Mouse (Mus musculus) myocyte (in vitro differentiated cells): ENCODE measurements around the gene Rbm45. TPM values are rescaled to one million over a fixed set of nuclear protein-coding genes. Genes with fewer than 3 reads are reported as not detected.

Source experiments
- H3K27me3 ChIP-seq: one replicate; pipeline ENCODE4 v1.6.1; 2011; ENCODE audit not compliant: control insufficient read depth, insufficient read depth, insufficient read length
- H3K36me3 ChIP-seq: one replicate; pipeline ENCODE4 v1.6.1; 2011; ENCODE audit not compliant: control insufficient read depth, insufficient read depth
- H3K4me2 ChIP-seq: one replicate; pipeline ENCODE4 v1.6.1; 2011; ENCODE audit warnings: low read depth, control low read depth
- H3K4me3 ChIP-seq: one replicate; pipeline ENCODE4 v1.5.1; 2011; ENCODE audit warnings: mild to moderate bottlenecking, control low read depth, moderate library complexity
- H3K79me2 ChIP-seq: one replicate; pipeline ENCODE4 v1.6.1; 2011; ENCODE audit not compliant: control insufficient read depth, insufficient read depth
- H3ac ChIP-seq: one replicate; pipeline ENCODE4 v1.6.1; 2011; ENCODE audit not compliant: control insufficient read depth, insufficient read length
- CEBPB ChIP-seq: IDR thresholded peaks from 2 replicates; pipeline ENCODE4 v1.6.1; 2011; ENCODE audit warnings: mild to moderate bottlenecking, moderate library complexity; ENCODE audit not compliant: poor library complexity, insufficient read depth, severe bottlenecking
- E2F4 ChIP-seq: IDR thresholded peaks from one replicate; pipeline ENCODE4 v1.6.1; 2011; ENCODE audit warnings: mild to moderate bottlenecking, control low read depth, moderate library complexity; ENCODE audit not compliant: insufficient read depth
- MAX ChIP-seq: IDR thresholded peaks from one replicate; pipeline ENCODE4 v1.6.1; 2011; ENCODE audit warnings: low read depth, mild to moderate bottlenecking, control low read depth
- MYOD1 ChIP-seq, 3 experiments: IDR thresholded peaks; one replicate each; pipeline ENCODE4 v1.6.1; 2011; ENCODE audit warnings: control low read depth in 2 of 3, low read depth in 2 of 3, mild to moderate bottlenecking in 2 of 3, moderate library complexity in 1 of 3; ENCODE audit not compliant: insufficient read length in 2 of 3, control insufficient read depth in 1 of 3
- MYOG ChIP-seq, 3 experiments: IDR thresholded peaks; one replicate each; pipeline ENCODE4 v1.6.1; 2011; ENCODE audit warnings: control low read depth in 2 of 3, low read depth in 2 of 3, mild to moderate bottlenecking in 2 of 3; ENCODE audit not compliant: insufficient read length in 2 of 3, control insufficient read depth in 1 of 3, insufficient read depth in 1 of 3
- POLR2A ChIP-seq: IDR thresholded peaks from one replicate; pipeline ENCODE4 v1.6.1; 2011; ENCODE audit warnings: low read depth, mild to moderate bottlenecking, control low read depth, moderate library complexity; ENCODE audit not compliant: insufficient read length
- POLR2AphosphoS2 ChIP-seq: IDR thresholded peaks from one replicate; pipeline ENCODE4 v1.6.1; 2011; ENCODE audit warnings: low read depth, control low read depth; ENCODE audit not compliant: insufficient read length
- REST ChIP-seq: IDR thresholded peaks from one replicate; pipeline ENCODE4 v1.6.1; 2011; ENCODE audit warnings: mild to moderate bottlenecking, control low read depth, moderate library complexity; ENCODE audit not compliant: insufficient read depth, insufficient read length
- SRF ChIP-seq: IDR thresholded peaks from one replicate; pipeline ENCODE4 v1.6.1; 2011; ENCODE audit warnings: low read depth; ENCODE audit not compliant: control insufficient read depth, insufficient read length
- TCF12 ChIP-seq: IDR thresholded peaks from one replicate; pipeline ENCODE4 v1.6.1; 2011; ENCODE audit warnings: mild to moderate bottlenecking, control low read depth; ENCODE audit not compliant: poor library complexity, insufficient read depth, severe bottlenecking
- TCF3 ChIP-seq: IDR thresholded peaks from one replicate; pipeline ENCODE4 v1.6.1; 2011; ENCODE audit warnings: low read depth, control low read depth; ENCODE audit not compliant: insufficient read length
- USF1 ChIP-seq: IDR thresholded peaks from one replicate; pipeline ENCODE4 v1.6.1; 2011; ENCODE audit warnings: low read depth, mild to moderate bottlenecking, control low read depth, moderate library complexity
- polyA plus RNA-seq: library from polyadenylated mRNA; unstranded; fragments of >200 nt; fragmentation: generic; extraction: Trizol; gene quantifications from one replicate; pipeline ENCODE4 v1.2.1, GENCODE M21; 2012; ENCODE audit warnings: missing spikeins

The Rbm45 gene
- polyA plus RNA-seq, 1 experiment, result 23.2 TPM

DNA sequence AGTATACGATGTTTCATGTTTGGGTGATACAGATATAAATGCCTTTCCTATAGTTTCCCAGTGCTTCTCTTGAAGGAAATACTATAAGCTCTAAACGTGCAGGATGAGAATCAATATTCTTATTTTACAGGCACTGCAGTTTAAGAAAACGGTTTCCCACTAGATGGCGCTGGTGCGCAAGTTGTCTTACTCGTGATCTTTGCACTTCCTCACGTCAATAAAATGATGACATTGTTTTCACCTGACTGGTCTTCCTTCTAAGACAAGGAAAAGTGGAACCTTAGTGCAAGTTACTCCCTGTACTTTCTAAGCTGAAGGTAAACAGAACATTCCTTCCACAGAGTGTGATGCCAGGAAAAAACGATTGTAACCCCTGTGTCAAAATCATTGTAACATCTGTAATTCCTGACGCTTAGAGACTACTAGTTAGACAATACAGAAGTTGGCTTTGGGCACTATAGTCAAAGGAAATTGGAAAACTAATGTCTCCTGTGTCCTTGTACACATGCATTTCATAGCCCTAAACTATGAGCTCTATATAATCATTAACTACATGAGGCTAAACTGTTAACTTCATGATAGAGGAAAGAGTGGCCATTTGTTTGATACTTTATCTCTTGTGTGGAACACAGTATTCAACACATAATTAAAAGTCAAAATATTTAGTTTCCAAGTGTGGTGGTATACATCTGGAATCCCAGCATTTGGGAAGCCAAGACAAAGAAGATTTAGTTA, 2.4 kb upstream of the Rbm45 start:
- H3K27me3 ChIP-seq, result no peaks in the 10 kb centered on the region
- H3ac ChIP-seq, result no peak overlapping the region
- no peak overlapping the region for H3K4me2 ChIP-seq
- no peak for TF ChIP-seq E2F4
- TF ChIP-seq TCF12, result no peak
- no peak for TF ChIP-seq MYOG (IDR thresholded peaks at IDR 0.05; ENCODE audit: control insufficient read depth in 1 of 3, insufficient read depth in 1 of 3, insufficient read length in 2 of 3, low read depth in 2 of 3)
- no peak for TF ChIP-seq TCF3
- no peak for TF ChIP-seq POLR2AphosphoS2
- TF ChIP-seq MYOD1 (IDR thresholded peaks at IDR 0.05; ENCODE audit: control insufficient read depth in 1 of 3, insufficient read length in 2 of 3, low read depth in 2 of 3), result no peak
- TF ChIP-seq SRF, result no peak
- no peak for TF ChIP-seq USF1
- no peak for TF ChIP-seq MAX
- TF ChIP-seq POLR2A, result no peak
- TF ChIP-seq REST, result no peak
- no peak for TF ChIP-seq CEBPB
- no peak overlapping the region for H3K4me3 ChIP-seq
- H3K36me3 ChIP-seq, result peaks cover 4% of the 10 kb centered on the region
- H3K79me2 ChIP-seq, result peaks cover 7% of the 10 kb centered on the region

DNA sequence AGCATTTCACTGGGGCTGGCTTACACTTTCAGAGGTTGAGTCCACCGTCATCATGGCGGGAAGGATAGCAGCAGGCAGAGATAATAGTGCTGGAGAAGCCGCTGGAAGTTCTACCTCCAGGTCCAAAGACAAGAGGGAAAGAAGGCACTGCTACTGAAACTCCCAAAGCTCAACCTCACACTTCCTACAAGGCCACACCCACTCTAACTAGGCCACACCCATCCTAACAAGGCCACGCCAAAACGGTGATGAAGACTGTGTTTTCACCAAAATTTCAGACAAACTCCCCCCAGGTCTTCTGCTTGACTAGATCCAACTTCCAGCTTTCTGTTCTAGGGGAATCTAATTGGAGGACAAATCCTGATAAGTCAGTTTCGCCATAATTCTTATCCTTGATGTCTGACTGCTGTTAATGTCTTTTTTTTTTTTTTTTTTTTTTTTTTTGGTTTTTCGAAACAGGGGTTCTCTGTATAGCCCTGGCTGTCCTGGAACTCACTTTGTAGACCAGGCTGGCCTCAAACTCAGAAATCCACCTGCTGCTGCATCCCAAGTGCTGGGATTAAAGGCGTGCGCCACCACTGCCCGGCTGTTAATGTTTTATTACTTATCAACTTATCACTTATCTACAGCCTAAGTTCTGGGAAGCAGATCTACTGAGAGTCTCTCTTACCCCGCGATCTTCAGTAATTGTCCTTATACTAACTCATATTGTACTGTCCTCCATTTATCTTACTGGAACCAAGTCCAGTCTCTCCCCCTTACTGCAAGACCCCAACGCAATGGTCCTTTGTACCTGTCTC, 723 bp upstream of the Rbm45 start:
- H3K27me3 ChIP-seq, result no peaks in the 10 kb centered on the region
- H3K79me2 ChIP-seq, result peaks cover 7% of the 10 kb centered on the region
- TF ChIP-seq USF1, result no peak
- no peak for TF ChIP-seq MYOD1 (IDR thresholded peaks at IDR 0.05; ENCODE audit: control insufficient read depth in 1 of 3, insufficient read length in 2 of 3, low read depth in 2 of 3)
- TF ChIP-seq POLR2A, result no peak
- TF ChIP-seq MAX, result no peak
- TF ChIP-seq SRF, result no peak
- no peak overlapping the region for H3ac ChIP-seq
- no peak overlapping the region for H3K4me2 ChIP-seq
- peak overlapping the region; percentile 86 for H3K4me3 ChIP-seq
- peaks cover 6% of the 10 kb centered on the region for H3K36me3 ChIP-seq

DNA sequence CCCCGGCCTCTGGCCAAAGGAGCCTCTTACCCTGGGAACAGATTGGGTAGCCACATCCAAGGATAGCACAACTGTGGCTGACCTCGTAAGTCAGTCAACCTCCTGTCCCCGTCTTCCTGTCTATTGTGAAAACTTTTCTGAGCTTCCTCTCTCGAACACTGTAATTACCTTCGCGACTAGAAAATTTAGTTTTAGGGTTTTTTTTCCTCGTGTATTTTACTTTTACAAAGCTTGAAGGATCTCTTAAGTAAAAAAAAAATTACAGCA, 805 bp downstream of the Rbm45 start:
- Histone ChIP-seq H3K4me3 (peak overlapping the region; percentile 86), H3K4me2 (peak overlapping the region; percentile 82), H3ac (peak overlapping the region; percentile 71), H3K36me3 (peaks cover 21% of the 10 kb centered on the region), H3K27me3 (no peaks in the 10 kb centered on the region), H3K79me2 (peaks cover 7% of the 10 kb centered on the region)
- TF ChIP-seq CEBPB (no peak), MAX (no peak), SRF (no peak), E2F4 (no peak)

DNA sequence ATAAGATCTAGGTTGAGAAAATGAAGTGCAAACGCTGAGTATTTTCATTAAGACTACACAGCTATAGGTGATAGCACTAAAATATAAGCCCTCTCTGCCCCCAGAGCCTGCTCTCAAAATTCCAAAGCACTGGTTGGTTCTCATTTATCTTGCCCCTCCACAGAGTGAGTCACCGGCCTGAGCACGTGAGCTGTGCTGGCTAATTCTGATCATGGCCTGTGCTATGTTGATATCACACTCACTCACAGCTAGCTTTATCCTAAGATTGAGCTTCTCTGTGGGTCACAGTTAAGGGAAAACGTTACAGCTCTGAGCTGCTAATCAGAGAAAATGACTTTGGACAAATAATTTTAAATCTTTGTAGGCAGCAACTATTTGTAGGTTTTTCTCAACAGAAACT, 2.5 kb downstream of the Rbm45 start:
- Histone ChIP-seq H3K79me2 (peaks cover 7% of the 10 kb centered on the region), H3K4me3 (no peak overlapping the region), H3ac (no peak overlapping the region), H3K4me2 (no peak overlapping the region), H3K36me3 (peaks cover 23% of the 10 kb centered on the region), H3K27me3 (no peaks in the 10 kb centered on the region)
- no peak for TF ChIP-seq MYOG (IDR thresholded peaks at IDR 0.05; ENCODE audit: control insufficient read depth in 1 of 3, insufficient read depth in 1 of 3, insufficient read length in 2 of 3, low read depth in 2 of 3)
- TF ChIP-seq POLR2A, result no peak
- no peak for TF ChIP-seq REST
- TF ChIP-seq MAX, result no peak
- no peak for TF ChIP-seq POLR2AphosphoS2
- no peak for TF ChIP-seq E2F4
- TF ChIP-seq SRF, result no peak
- TF ChIP-seq CEBPB, result no peak
- no peak for TF ChIP-seq TCF3
- no peak for TF ChIP-seq TCF12
- TF ChIP-seq MYOD1 (IDR thresholded peaks at IDR 0.05; ENCODE audit: control insufficient read depth in 1 of 3, insufficient read length in 2 of 3, low read depth in 2 of 3), result no peak
- TF ChIP-seq USF1, result no peak

DNA sequence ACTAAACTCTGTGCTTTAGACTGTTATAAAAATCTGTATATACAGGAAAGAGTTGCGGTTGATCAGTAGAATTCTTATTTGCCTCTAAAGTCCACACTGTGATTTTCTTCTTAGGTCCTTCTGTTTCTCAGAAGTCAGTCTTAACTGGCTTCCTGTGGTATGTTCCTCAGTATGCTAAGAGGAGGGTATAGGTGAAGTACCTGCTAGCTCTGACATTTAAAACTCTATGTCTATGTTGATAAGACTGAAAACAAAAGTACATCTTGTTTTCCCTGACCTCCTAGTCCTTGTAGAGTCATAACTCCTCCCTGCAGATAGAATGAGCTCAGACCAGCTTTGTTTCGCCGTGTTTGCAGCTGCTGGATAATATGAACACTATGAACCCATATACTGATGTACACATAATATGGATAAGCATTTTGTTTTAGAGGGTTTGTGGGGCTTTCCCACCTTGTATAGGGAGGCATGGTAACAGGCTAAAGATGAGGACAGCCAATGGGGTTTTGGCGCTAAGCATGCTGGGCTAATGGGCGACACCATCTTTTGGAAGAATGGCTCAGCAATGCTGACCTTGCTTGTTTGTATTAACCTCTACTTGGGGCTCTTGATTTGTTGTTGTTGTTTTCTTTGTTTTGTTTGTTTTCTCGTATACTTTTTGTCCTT, 4.9 kb downstream of the Rbm45 start:
- peaks cover 31% of the 10 kb centered on the region for H3K36me3 ChIP-seq
- peaks cover 7% of the 10 kb centered on the region for H3K79me2 ChIP-seq
- H3K4me3 ChIP-seq, result no peak overlapping the region
- no peaks in the 10 kb centered on the region for H3K27me3 ChIP-seq
- no peak for TF ChIP-seq SRF
- TF ChIP-seq USF1, result no peak
- no peak for TF ChIP-seq TCF12
- TF ChIP-seq POLR2AphosphoS2, result no peak
- no peak for TF ChIP-seq POLR2A
- TF ChIP-seq MYOD1 (IDR thresholded peaks at IDR 0.05; ENCODE audit: control insufficient read depth in 1 of 3, insufficient read length in 2 of 3, low read depth in 2 of 3), result no peak
- no peak for TF ChIP-seq MAX
- TF ChIP-seq REST, result no peak
- TF ChIP-seq E2F4, result no peak
- TF ChIP-seq TCF3, result no peak
- TF ChIP-seq CEBPB, result no peak
- no peak for TF ChIP-seq MYOG (IDR thresholded peaks at IDR 0.05; ENCODE audit: control insufficient read depth in 1 of 3, insufficient read depth in 1 of 3, insufficient read length in 2 of 3, low read depth in 2 of 3)
- H3K4me2 ChIP-seq, result no peak overlapping the region
- H3ac ChIP-seq, result no peak overlapping the region
